Mouse (Mus musculus): ENCODE results near the gene Otoa. TPM values are rescaled to one million over a fixed set of nuclear protein-coding genes. Genes with fewer than 3 reads are reported as not detected.

Gene Otoa
- polyA plus RNA-seq, 1 experiment from 2014 or later: 0.18 TPM

DNA sequence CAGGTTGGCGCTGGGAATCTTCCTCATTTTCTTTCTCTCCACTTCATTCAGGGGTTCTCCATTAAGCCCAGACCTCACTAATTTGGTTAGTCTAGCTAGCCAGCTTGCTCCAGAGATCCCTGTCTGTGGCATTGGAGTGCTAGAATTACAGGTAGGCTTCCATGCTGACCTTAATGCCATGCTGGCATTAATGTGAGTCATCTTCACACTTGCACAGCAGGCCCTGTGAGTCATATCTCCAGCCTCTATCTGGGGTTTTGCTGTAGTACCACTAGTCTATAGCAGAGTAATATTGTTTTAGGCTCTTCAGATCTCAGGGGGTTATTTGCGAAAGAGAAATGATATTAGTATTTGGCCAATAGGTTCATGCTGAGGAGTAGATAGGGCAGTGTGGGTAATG, 70.7 kb downstream of the Otoa start:
- 98% methylated on average over 2 of the region's 2 CpGs for WGBS
- H3K4me1 ChIP-seq (replicated peaks): no peaks in the 10 kb centered on the region
- H3K9me3 ChIP-seq: no peaks in the 10 kb centered on the region
- no peak overlapping the region for H3K9ac ChIP-seq
- H3K27me3 ChIP-seq: no peaks in the 10 kb centered on the region
- H3K27ac ChIP-seq (replicated peaks): no peak overlapping the region
- no peak overlapping the region for H3K4me2 ChIP-seq
- ATAC-seq (ENCODE audit: low read depth): no peak
- H3K36me3 ChIP-seq: no peaks in the 10 kb centered on the region
- no peak overlapping the region for H3K4me3 ChIP-seq

GRCm38 (mm10) chr7:121165616-121166015, 84.2 kb downstream of the Otoa start:
- H3K27me3 ChIP-seq: peaks cover 24% of the 10 kb centered on the region
- H3K4me3 ChIP-seq: no peak overlapping the region
- no peaks in the 10 kb centered on the region for H3K9me3 ChIP-seq
- H3K27ac ChIP-seq (replicated peaks): no peak overlapping the region
- no peak overlapping the region for H3K9ac ChIP-seq
- H3K4me2 ChIP-seq: no peak overlapping the region
- H3K36me3 ChIP-seq: no peaks in the 10 kb centered on the region
- peaks cover 8% of the 10 kb centered on the region for H3K4me1 ChIP-seq (replicated peaks)
- no peak for ATAC-seq (ENCODE audit: low read depth)
- WGBS: 46% methylated on average over 1 of the region's 1 CpGs

DNA sequence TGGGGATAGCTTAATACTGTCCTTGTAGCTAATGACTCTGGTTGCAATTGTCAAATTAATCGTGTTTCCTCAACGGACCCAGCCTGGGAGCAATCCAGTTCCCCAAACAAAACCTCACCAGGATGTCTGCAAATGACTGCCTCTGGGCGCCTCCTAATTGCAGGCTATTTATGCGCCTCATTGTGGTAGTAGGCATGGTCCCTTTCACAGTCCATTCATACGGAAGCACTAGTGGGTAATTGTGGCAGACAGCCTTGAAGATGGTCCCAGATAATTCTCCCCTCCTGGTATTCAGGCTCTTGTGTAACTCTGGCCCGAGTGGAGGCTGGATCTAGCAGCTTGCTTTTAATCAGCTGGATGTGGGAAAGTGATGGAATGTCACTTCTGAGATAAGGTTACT, 90.4 kb downstream of the Otoa start:
- ATAC-seq (ENCODE audit: low read depth): no peak
- 3% methylated on average over 6 of the region's 6 CpGs for WGBS
- no peak overlapping the region for H3K4me2 ChIP-seq

DNA sequence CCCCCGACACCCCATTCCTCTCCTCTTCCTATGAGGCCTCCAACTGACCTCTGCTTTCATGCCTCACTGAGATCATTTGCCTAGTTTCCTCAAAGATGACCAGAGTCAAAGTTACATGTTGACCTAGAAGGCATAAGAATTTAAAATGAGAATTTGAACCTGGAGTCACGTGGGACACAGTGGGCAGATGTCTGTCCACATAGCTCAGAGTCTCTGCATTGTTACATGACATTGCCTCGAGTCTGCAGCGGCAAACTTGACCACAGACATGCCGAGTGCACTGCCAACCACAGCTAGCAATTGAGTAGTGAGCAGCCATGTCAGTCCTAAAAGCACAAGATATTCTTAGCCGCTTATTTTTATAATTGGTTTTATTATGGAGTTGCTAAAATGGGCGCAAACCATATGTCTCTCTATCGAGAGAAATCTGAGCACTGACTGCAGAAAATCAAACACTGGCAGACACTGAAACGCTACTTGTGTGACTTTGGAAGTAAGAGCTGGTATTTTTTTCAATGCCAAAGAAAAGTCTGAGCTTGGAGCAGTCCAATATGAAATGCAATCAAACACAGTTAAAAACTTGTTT, 105.8 kb downstream of the Otoa start:
- Histone ChIP-seq H3K4me3 (no peak overlapping the region), H3K27me3 (no peaks in the 10 kb centered on the region), H3K36me3 (no peaks in the 10 kb centered on the region), H3K27ac (replicated peaks) (no peak overlapping the region), H3K4me2 (no peak overlapping the region), H3K4me1 (replicated peaks) (no peaks in the 10 kb centered on the region), H3K9me3 (no peaks in the 10 kb centered on the region), H3K9ac (no peak overlapping the region)
- WGBS: 85% methylated on average over 9 of the region's 9 CpGs
- ATAC-seq (ENCODE audit: low read depth): no peak

More for the DNA sequence above, 90.4 kb downstream of the Otoa start:
- Histone ChIP-seq H3K9ac (no peak overlapping the region), H3K9me3 (no peaks in the 10 kb centered on the region), H3K27ac (replicated peaks) (no peak overlapping the region), H3K27me3 (peaks cover 21% of the 10 kb centered on the region), H3K4me1 (replicated peaks) (peaks cover 13% of the 10 kb centered on the region), H3K4me3 (no peak overlapping the region), H3K36me3 (no peaks in the 10 kb centered on the region)

DNA sequence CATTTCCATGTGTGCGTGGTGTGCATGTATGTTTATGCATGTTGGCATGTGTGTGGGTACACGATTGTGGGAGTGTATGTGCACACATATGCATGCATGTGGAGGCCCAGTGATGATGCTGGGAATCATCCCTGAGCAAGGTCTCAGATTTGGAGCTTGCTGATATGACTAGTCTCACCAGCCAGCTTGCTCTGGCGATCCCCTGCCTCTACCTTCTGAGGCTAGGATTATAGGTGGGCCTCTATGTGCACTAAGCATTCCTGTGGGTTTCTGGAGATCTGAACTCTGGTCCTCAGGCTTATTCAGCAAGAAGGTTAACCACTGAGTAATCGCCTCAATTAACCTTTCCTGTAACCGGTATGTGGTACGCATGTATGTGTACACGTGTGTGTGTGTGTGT, 107.5 kb downstream of the Otoa start:
- no peak overlapping the region for H3K4me3 ChIP-seq
- H3K4me1 ChIP-seq (replicated peaks): no peaks in the 10 kb centered on the region
- WGBS: 92% methylated on average over 7 of the region's 7 CpGs
- no peaks in the 10 kb centered on the region for H3K9me3 ChIP-seq
- no peak overlapping the region for H3K4me2 ChIP-seq
- H3K27ac ChIP-seq (replicated peaks): no peak overlapping the region
- no peaks in the 10 kb centered on the region for H3K27me3 ChIP-seq
- H3K9ac ChIP-seq: no peak overlapping the region
- ATAC-seq (ENCODE audit: low read depth): no peak
- H3K36me3 ChIP-seq: no peaks in the 10 kb centered on the region

DNA sequence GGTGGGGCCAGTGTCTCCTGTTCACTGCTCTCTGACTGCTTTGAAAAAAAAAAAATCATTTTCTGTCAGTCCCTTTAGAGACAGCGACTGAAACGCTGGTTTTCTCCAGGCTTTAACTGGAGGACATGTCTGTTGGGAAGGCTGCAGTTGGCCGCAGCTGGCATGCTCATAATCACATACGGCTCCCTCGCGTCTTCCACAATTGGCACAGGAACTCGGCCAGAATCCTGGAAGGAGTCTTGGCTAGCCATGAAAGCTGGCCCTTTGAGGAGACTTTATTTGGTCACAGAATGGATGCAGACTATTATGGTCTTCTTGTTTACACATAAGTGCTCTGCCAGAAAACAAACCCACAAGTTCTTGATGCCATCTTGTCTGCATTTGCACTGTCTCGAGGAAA, 117.5 kb downstream of the Otoa start:
- no peaks in the 10 kb centered on the region for H3K4me1 ChIP-seq (replicated peaks)
- H3K27me3 ChIP-seq: no peaks in the 10 kb centered on the region
- ATAC-seq (ENCODE audit: low read depth): no peak
- no peak overlapping the region for H3K27ac ChIP-seq (replicated peaks)
- no peak overlapping the region for H3K9ac ChIP-seq
- no peaks in the 10 kb centered on the region for H3K36me3 ChIP-seq
- no peak overlapping the region for H3K4me2 ChIP-seq
- H3K4me3 ChIP-seq: no peak overlapping the region
- H3K9me3 ChIP-seq: no peaks in the 10 kb centered on the region
- WGBS: 87% methylated on average over 8 of the region's 8 CpGs

DNA sequence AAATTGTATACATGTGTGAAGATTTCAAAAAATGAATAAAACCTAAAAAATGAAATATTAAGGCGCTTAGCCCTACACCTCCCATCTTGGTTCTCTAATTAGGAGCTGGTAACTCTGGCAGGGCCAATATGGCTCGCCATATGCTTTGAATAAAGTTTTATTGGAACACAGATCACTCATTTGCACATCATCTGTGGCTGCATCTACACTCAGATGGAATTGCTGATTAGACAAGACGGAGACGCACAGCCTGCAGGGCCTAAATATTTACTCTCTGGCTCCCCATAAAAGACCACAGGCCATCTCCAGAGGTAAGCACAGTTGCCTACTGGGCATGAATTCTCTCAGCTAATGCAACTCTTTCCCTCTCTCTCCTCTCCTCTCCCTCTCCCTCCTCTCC, 130.4 kb downstream of the Otoa start:
- Histone ChIP-seq H3K36me3 (no peaks in the 10 kb centered on the region), H3K4me1 (replicated peaks) (no peaks in the 10 kb centered on the region; the same call in 1 of the 2 replicates), H3K9ac (no peak overlapping the region), H3K9me3 (no peaks in the 10 kb centered on the region), H3K27ac (replicated peaks) (no peak overlapping the region), H3K4me3 (no peak overlapping the region), H3K27me3 (no peaks in the 10 kb centered on the region), H3K4me2 (no peak overlapping the region)
- no peak for ATAC-seq (ENCODE audit: low read depth)
- 78% methylated on average over 4 of the region's 4 CpGs for WGBS

Other genes with a start within 250 kb of the Otoa start
- 29.2 and 34.1 TPM in 2 replicates for gene Eef2k, start 238.8 kb upstream of the Otoa start, polyA plus RNA-seq (2015; fragmentation: Nextera tagmentation; extraction: Ambion mirVana)
- 21.4 and 24.7 TPM in 2 replicates for gene Polr3e, start 163.9 kb upstream of the Otoa start, polyA plus RNA-seq (2015; fragmentation: Nextera tagmentation; extraction: Ambion mirVana)
- 15.2 and 16.0 TPM in 2 replicates for gene Cdr2, start 99.3 kb upstream of the Otoa start, polyA plus RNA-seq (2015; fragmentation: Nextera tagmentation; extraction: Ambion mirVana)
- 0.45 TPM in 1 of 2 replicates, not detected in the other for gene Mfsd13b, start 99.1 kb upstream of the Otoa start, polyA plus RNA-seq (2015; fragmentation: Nextera tagmentation; extraction: Ambion mirVana)
- gene Mettl9, start 47.2 kb upstream of the Otoa start, polyA plus RNA-seq (2015; fragmentation: Nextera tagmentation; extraction: Ambion mirVana): 190 and 205 TPM in 2 replicates
- gene Igsf6, start 7.1 kb upstream of the Otoa start, polyA plus RNA-seq (2015; fragmentation: Nextera tagmentation; extraction: Ambion mirVana): 1.1 and 1.2 TPM in 2 replicates